Mouse (Mus musculus) forebrain, embryonic 11.5 days (tissue): Measurements from ENCODE around the gene Maml3. TPM values are rescaled to one million over a fixed set of nuclear protein-coding genes. Genes with fewer than 3 reads are reported as not detected.

Source experiments
- ATAC-seq: fragments of 200-750 bp; cut with Nextera tagmentation; replicated peaks from 2 replicates; pipeline ENCODE4 v1.8.0; 2017; ENCODE audit warnings: moderate TSS enrichment; ENCODE audit not compliant: low FRiP score
- DNase-seq: peaks from one replicate; pipeline ENCODE4 v3.0.0-alpha.2; 2017; ENCODE audit warnings: low spot score
- H3K27ac ChIP-seq: fragments of 300-500 bp; sonication (generic); 2 replicates; pipeline ENCODE4 v1.5.1; 2014; ENCODE audit warnings: low read depth, low read length
- H3K27me3 ChIP-seq: fragments of 300-500 bp; sonication (generic); 2 replicates; pipeline ENCODE4 v1.6.1; 2014; ENCODE audit warnings: mild to moderate bottlenecking, low read length, mixed read lengths; ENCODE audit not compliant: control insufficient read depth, insufficient read depth
- H3K36me3 ChIP-seq: fragments of 300-500 bp; sonication (generic); 2 replicates; pipeline ENCODE4 v1.6.1; 2014; ENCODE audit warnings: mild to moderate bottlenecking, low read length, moderate library complexity, mixed read lengths; ENCODE audit not compliant: control insufficient read depth, insufficient read depth
- H3K4me1 ChIP-seq: fragments of 300-500 bp; sonication (generic); replicated peaks from 2 replicates; pipeline ENCODE4 v1.6.1; 2014; ENCODE audit warnings: low read length, mixed read lengths; ENCODE audit not compliant: control insufficient read depth, insufficient read depth
- H3K4me2 ChIP-seq: fragments of 300-500 bp; sonication (generic); 2 replicates; pipeline ENCODE4 v1.6.1; 2014; ENCODE audit warnings: low read depth, mild to moderate bottlenecking, low read length, moderate library complexity, mixed read lengths; ENCODE audit not compliant: severe bottlenecking
- H3K4me3 ChIP-seq: fragments of 300-500 bp; sonication (generic); 2 replicates; pipeline ENCODE4 v1.5.1; 2014; ENCODE audit warnings: low read depth, low read length
- H3K9ac ChIP-seq: fragments of 300-500 bp; sonication (generic); 2 replicates; pipeline ENCODE4 v1.6.1; 2014; ENCODE audit warnings: low read length
- H3K9me3 ChIP-seq: fragments of 300-500 bp; sonication (generic); 2 replicates; pipeline ENCODE4 v1.6.1; 2016; ENCODE audit warnings: low read length, mixed read lengths; ENCODE audit not compliant: control insufficient read depth
- WGBS: fragments of 180-500 bp; shearing (Covaris S2); extraction: QIAGEN DNeasy Blood & Tissue Kit; methylation state at CpG from one replicate; pipeline ENCODE4 v1.1.7; 2014; 5-methylcytosine and 5-hydroxymethylcytosine counted together
- polyA plus RNA-seq: library from polyadenylated mRNA; unstranded; fragments of >200 nt; fragmentation: Nextera tagmentation; extraction: Ambion mirVana; gene quantifications from 2 replicates; pipeline ENCODE4 v1.2.1, GENCODE M21; 2014

Maml3 gene
- polyA plus RNA-seq, 1 experiment from 2014 or later, result 7.5 TPM

GRCm38 (mm10) chr3:51648037-51648664 lies 456.7 kb downstream of the Maml3 start:
- H3K27me3 ChIP-seq, result no peaks in the 10 kb centered on the region
- 40% methylated on average over 15 of the region's 15 CpGs for WGBS
- DNase-seq (peak; percentile 87), ATAC-seq (peak; percentile 26; the same call in 1 of the 2 replicates)
- no peak overlapping the region for H3K4me2 ChIP-seq
- peaks cover 2% of the 10 kb centered on the region; the same call in 1 of the 2 replicates for H3K4me1 ChIP-seq
- no peaks in the 10 kb centered on the region for H3K36me3 ChIP-seq
- no peak overlapping the region for H3K9ac ChIP-seq
- H3K27ac ChIP-seq, result no peak overlapping the region
- no peak overlapping the region for H3K4me3 ChIP-seq
- no peaks in the 10 kb centered on the region for H3K9me3 ChIP-seq

DNA sequence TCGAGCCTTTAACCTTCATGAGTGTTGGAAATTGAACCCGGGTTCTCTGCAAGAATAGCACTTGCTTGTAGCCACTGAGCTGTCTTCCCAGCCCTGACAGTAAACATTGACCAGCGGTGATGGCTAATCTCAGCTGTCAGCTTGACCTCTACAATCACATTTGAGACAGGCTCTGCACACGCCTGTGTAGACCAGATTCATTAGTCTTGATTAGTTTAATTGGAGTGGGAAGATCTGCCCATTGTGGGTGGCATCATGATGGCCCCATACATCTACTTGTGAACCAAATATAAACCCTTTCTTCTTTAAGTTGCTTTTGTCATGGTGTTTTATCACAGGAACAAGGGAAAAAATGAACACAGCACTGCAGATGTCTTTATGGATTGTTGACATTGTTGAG lies 457.5 kb downstream of the Maml3 start:
- Histone ChIP-seq H3K27me3 (no peaks in the 10 kb centered on the region), H3K4me3 (no peak overlapping the region), H3K9me3 (no peaks in the 10 kb centered on the region), H3K27ac (no peak overlapping the region), H3K4me1 (peaks cover 2% of the 10 kb centered on the region; the same call in 1 of the 2 replicates), H3K4me2 (no peak overlapping the region), H3K36me3 (no peaks in the 10 kb centered on the region), H3K9ac (no peak overlapping the region)
- ATAC-seq, result no peak
- WGBS, result 92% methylated on average over 4 of the region's 4 CpGs
- no peak for DNase-seq

DNA sequence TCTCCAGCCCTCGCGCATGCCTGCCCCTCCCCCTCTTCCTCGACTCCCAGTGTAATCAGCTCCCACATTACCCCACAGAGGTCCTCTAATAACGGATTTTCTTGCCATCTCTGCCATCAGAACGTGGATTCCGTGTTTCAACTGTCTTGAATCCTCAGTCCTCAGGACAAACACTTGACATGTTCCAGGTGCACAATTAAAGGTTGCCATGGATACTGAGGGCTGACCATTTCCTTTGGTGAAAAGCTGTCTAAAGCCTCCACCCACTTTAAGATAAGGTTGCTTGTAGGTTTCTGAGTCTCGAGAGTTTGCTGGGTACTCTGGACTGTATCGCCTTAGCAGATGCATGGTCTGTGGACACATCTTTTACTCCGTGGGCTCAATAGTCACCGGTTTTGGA lies 458.6 kb downstream of the Maml3 start:
- WGBS, result 82% methylated on average over 10 of the region's 10 CpGs
- DNase-seq (no peak), ATAC-seq (no peak)
- H3K4me3 ChIP-seq, result no peak overlapping the region
- H3K9ac ChIP-seq, result no peak overlapping the region
- no peak overlapping the region for H3K27ac ChIP-seq
- no peaks in the 10 kb centered on the region for H3K9me3 ChIP-seq
- H3K4me1 ChIP-seq, result peaks cover 2% of the 10 kb centered on the region; the same call in 1 of the 2 replicates
- H3K4me2 ChIP-seq, result no peak overlapping the region
- H3K36me3 ChIP-seq, result no peaks in the 10 kb centered on the region
- H3K27me3 ChIP-seq, result no peaks in the 10 kb centered on the region

DNA sequence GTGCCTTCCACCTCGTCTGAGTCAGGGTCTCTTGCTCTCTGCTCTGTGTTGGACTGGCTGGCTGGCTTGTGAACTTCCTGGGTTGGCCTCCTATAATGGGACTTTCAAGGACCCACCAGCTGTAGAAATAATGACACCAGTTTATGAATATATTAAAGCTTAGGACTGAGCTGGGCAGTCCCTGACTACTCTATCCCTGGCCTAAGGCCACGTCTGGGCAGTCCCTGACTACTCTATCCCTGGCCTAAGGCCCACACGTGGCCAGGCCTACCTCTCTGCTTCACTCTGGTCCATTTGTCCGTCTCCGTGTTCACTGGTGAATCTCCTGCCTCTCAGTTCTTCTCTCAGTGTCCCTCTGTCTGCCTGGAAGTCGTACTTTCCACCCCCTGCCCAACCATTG lies 459.4 kb downstream of the Maml3 start:
- no peak overlapping the region for H3K4me2 ChIP-seq
- no peak overlapping the region for H3K9ac ChIP-seq
- WGBS, result 87% methylated on average over 6 of the region's 6 CpGs

GRCm38 (mm10) chr3:51638260-51638659 lies 466.6 kb downstream of the Maml3 start:
- no peaks in the 10 kb centered on the region for H3K4me1 ChIP-seq
- H3K27ac ChIP-seq, result no peak overlapping the region
- H3K9me3 ChIP-seq, result peaks cover 2% of the 10 kb centered on the region; the same call in 1 of the 2 replicates
- H3K4me2 ChIP-seq, result no peak overlapping the region
- no peaks in the 10 kb centered on the region for H3K36me3 ChIP-seq
- WGBS, result 94% methylated on average over 6 of the region's 6 CpGs
- no peak for ATAC-seq
- H3K27me3 ChIP-seq, result no peaks in the 10 kb centered on the region
- no peak overlapping the region for H3K9ac ChIP-seq
- H3K4me3 ChIP-seq, result no peak overlapping the region
- DNase-seq, result no peak

More for the DNA sequence above, 459.4 kb downstream of the Maml3 start:
- Histone ChIP-seq H3K4me3 (no peak overlapping the region), H3K36me3 (no peaks in the 10 kb centered on the region), H3K9me3 (no peaks in the 10 kb centered on the region), H3K4me1 (peaks cover 2% of the 10 kb centered on the region; the same call in 1 of the 2 replicates), H3K27me3 (no peaks in the 10 kb centered on the region), H3K27ac (no peak overlapping the region)
- DNase-seq (no peak), ATAC-seq (no peak)

GRCm38 (mm10) chr3:51637326-51637725 lies 467.6 kb downstream of the Maml3 start:
- H3K27me3 ChIP-seq, result no peaks in the 10 kb centered on the region
- no peaks in the 10 kb centered on the region for H3K4me1 ChIP-seq
- 91% methylated on average over 6 of the region's 6 CpGs for WGBS
- no peak overlapping the region for H3K27ac ChIP-seq
- no peak overlapping the region for H3K4me2 ChIP-seq
- DNase-seq (no peak), ATAC-seq (no peak)
- H3K9me3 ChIP-seq, result peaks cover 2% of the 10 kb centered on the region; the same call in 1 of the 2 replicates
- H3K36me3 ChIP-seq, result no peaks in the 10 kb centered on the region
- no peak overlapping the region for H3K9ac ChIP-seq
- H3K4me3 ChIP-seq, result no peak overlapping the region

- Histone ChIP-seq H3K9ac (no peak overlapping the region), H3K4me1 (no peaks in the 10 kb centered on the region), H3K4me2 (no peak overlapping the region), H3K36me3 (no peaks in the 10 kb centered on the region), H3K27me3 (no peaks in the 10 kb centered on the region), H3K27ac (no peak overlapping the region), H3K4me3 (no peak overlapping the region), H3K9me3 (peaks cover 2% of the 10 kb centered on the region; the same call in 1 of the 2 replicates)
- DNase-seq, result no peak
- ATAC-seq, result no peak
- 93% methylated on average over 20 of the region's 20 CpGs for WGBS
Observed at GRCm38 (mm10) chr3:51636700-51637099, 468.2 kb downstream of the Maml3 start.

DNA sequence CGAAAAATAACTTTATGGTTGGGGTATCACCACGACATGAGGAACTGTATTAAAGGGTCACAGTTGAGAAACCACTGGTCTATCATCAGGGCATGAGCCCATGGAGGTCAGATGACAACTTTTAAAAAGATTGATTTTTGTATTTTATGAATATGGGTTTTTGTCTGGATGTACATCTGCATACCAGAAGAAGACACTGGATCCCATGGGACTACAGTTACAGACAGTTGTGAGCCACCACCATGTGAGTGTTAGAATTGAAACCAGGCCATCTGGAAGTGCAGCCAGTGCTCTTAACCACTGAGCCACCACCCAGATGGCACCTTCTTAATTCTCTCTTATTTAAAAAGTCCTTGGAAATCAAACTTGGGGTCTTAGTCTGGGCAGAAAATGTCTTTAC lies 468.9 kb downstream of the Maml3 start:
- Histone ChIP-seq H3K4me1 (no peaks in the 10 kb centered on the region), H3K4me3 (no peak overlapping the region), H3K36me3 (no peaks in the 10 kb centered on the region), H3K4me2 (no peak overlapping the region), H3K9ac (no peak overlapping the region), H3K9me3 (peaks cover 2% of the 10 kb centered on the region; the same call in 1 of the 2 replicates), H3K27ac (no peak overlapping the region), H3K27me3 (no peaks in the 10 kb centered on the region)
- DNase-seq, result no peak
- ATAC-seq, result no peak
- WGBS, result 81% methylated on average over 2 of the region's 2 CpGs
